Mouse (Mus musculus) stomach, embryonic 14.5 days (tissue): Measurements from ENCODE around the gene Bnip1. TPM values are rescaled to one million over a fixed set of nuclear protein-coding genes. Genes with fewer than 3 reads are reported as not detected.

Experiments
- ATAC-seq: fragments of 200-750 bp; cut with Nextera tagmentation; 2 replicates; pipeline ENCODE4 v1.8.0; 2017; ENCODE audit warnings: low read depth, moderate TSS enrichment; ENCODE audit not compliant: insufficient number of reproducible peaks, insufficient read depth, low FRiP score
- H3K27ac ChIP-seq: fragments of 300-500 bp; sonication (generic); 2 replicates; pipeline ENCODE4 v1.5.1; 2014; ENCODE audit warnings: mild to moderate bottlenecking, low read length, moderate library complexity, mixed read lengths
- H3K27me3 ChIP-seq: fragments of 300-500 bp; sonication (generic); 2 replicates; pipeline ENCODE4 v1.6.1; 2014; ENCODE audit warnings: low read length, control low read depth, mixed read lengths; ENCODE audit not compliant: control insufficient read depth, insufficient read depth
- H3K36me3 ChIP-seq: fragments of 300-500 bp; sonication (generic); 2 replicates; pipeline ENCODE4 v1.6.1; 2014; ENCODE audit warnings: mild to moderate bottlenecking, control low read depth, low read length, moderate library complexity, mixed read lengths; ENCODE audit not compliant: control insufficient read depth, insufficient read depth
- H3K4me1 ChIP-seq: fragments of 300-500 bp; sonication (generic); 2 replicates; pipeline ENCODE4 v1.6.1; 2014; ENCODE audit warnings: low read length, control low read depth, mixed read lengths; ENCODE audit not compliant: control insufficient read depth, insufficient read depth
- H3K4me2 ChIP-seq: fragments of 300-500 bp; sonication (generic); replicated peaks from 2 replicates; pipeline ENCODE4 v1.6.1; 2014; ENCODE audit warnings: low read depth, low read length, control low read depth
- H3K4me3 ChIP-seq: fragments of 300-500 bp; sonication (generic); 2 replicates; pipeline ENCODE4 v1.5.1; 2014; ENCODE audit warnings: low read depth, low read length, control low read depth
- H3K9ac ChIP-seq: fragments of 300-500 bp; sonication (generic); replicated peaks from 2 replicates; pipeline ENCODE4 v1.6.1; 2014; ENCODE audit warnings: low read depth, mild to moderate bottlenecking, control low read depth, low read length, moderate library complexity, mixed read lengths
- H3K9me3 ChIP-seq: fragments of 300-500 bp; sonication (generic); 2 replicates; pipeline ENCODE4 v1.6.1; 2016; ENCODE audit warnings: low read depth, low read length, control low read depth; ENCODE audit not compliant: control insufficient read depth
- whole genome bisulfite sequencing: fragments of 180-500 bp; shearing (Covaris S2); extraction: QIAGEN DNeasy Blood & Tissue Kit; methylation state at CpG from one replicate; pipeline ENCODE4 v1.1.7; 2014; 5-methylcytosine and 5-hydroxymethylcytosine counted together
- polyA plus RNA-seq: library from polyadenylated mRNA; unstranded; fragments of >200 nt; fragmentation: Nextera tagmentation; extraction: Ambion mirVana; gene quantifications from 2 replicates; pipeline ENCODE4 v1.2.1, GENCODE M21; 2014

The Bnip1 gene
- 49.8 and 53.6 TPM in 2 replicates for polyA plus RNA-seq

DNA sequence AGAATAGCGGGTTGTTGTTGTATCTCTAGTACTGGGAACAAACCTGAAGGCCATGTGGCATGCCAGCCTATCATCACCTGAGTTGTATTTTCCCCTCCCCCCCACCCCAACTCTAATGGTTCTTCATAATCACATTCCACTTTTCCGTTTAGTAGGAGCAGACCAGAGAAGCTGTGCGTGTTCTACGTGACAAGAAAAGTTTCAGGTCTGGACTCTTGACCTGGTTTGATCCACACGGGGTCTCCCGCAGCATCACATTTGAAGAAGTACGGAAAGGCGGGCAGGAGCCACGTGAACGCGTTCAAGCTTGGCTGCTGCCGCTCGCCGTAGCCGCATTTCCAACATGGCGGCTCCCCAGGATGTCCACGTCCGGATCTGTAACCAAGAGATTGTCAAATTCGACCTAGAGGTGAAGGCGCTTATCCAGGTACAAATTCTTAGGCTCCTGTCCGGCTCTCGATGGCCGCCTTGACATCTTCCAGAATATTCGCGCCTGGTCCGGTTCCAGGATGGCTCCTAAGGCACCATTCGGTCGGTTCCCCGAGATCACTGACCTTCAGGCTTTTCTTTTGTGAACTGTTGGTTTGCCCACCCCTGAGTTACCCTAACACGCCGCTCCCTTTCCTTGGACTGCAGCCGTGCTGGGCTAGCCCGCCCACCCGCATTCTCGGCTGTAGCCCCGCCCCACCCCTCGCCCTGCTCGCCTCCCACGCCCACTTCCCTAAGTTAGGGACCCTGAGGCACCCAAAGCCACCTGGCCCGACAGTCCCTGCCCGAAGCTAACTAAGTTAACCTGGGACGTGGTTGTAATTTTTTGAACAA, at the start of gene Bnip1:
Gene Bnip1, plus strand, starts transcription at position 317 of the 822 bp plus-strand sequence.
- under 1% methylated on average over 42 of the region's 42 CpGs for WGBS
- Histone ChIP-seq H3K9me3 (no peaks in the 10 kb centered on the region), H3K4me1 (peaks cover 6% of the 10 kb centered on the region; the same call in 1 of the 2 replicates), H3K36me3 (peaks cover 14% of the 10 kb centered on the region), H3K27ac (peak within 1 kb of the TSS; percentile 92), H3K9ac (peak within 1 kb of the TSS; percentile 65), H3K4me2 (peak within 1 kb of the TSS; percentile 78), H3K4me3 (peak within 1 kb of the TSS; percentile 67), H3K27me3 (no peaks in the 10 kb centered on the region)
- peak; percentile 86 for ATAC-seq

DNA sequence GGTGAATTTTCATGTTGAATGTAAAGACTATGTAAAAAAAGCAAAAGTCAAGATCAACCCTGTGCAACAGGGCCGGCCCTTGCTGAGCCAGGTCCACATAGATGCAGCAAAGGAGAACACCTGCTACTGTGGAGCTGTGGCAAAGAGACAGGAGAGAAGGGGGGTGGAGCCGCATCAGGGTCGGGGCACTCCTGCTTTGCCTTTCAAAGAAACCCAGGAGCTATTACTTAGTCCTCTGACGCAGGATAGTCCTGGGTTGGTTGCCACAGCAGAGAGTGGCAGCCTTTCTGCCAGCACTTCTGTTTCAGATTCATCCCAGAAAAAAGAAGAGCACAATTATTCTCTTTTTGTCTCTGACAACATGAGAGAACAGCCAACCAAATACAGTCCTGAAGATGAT, 38.3 kb upstream of the Bnip1 start:
- Histone ChIP-seq H3K27ac (no peak overlapping the region), H3K27me3 (no peaks in the 10 kb centered on the region), H3K36me3 (no peaks in the 10 kb centered on the region), H3K4me2 (no peak overlapping the region), H3K4me1 (no peaks in the 10 kb centered on the region), H3K9me3 (no peaks in the 10 kb centered on the region), H3K9ac (no peak overlapping the region), H3K4me3 (no peak overlapping the region)
- no peak for ATAC-seq
- WGBS: 67% methylated on average over 4 of the region's 4 CpGs

DNA sequence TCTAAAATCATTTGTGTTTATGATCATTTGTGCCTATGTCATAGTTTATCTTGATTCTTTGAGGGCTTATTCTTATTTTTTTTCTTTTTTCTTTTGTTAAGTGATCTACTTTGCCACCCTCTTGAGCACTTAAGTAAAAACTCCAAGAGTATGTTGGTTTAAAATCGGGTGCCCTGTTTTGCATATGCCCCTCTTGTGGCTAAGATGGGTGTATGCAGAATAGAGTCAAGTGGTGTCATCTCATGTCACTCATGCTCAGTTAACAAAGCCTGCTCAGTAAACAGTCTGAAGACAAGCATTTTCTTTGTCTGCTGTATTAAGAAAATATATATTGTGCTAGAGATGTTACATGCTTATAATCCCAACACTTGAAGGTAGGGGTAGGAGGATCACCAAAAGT, 37.6 kb upstream of the Bnip1 start:
- no peaks in the 10 kb centered on the region for H3K36me3 ChIP-seq
- no peak overlapping the region for H3K4me3 ChIP-seq
- WGBS: 71% methylated on average over 1 of the region's 1 CpGs
- H3K4me1 ChIP-seq: no peaks in the 10 kb centered on the region
- H3K9me3 ChIP-seq: no peaks in the 10 kb centered on the region
- no peak for ATAC-seq
- no peak overlapping the region for H3K4me2 ChIP-seq
- no peaks in the 10 kb centered on the region for H3K27me3 ChIP-seq
- H3K27ac ChIP-seq: no peak overlapping the region
- H3K9ac ChIP-seq: no peak overlapping the region

GRCm38 (mm10) chr17:26749975-26750374, 30.9 kb upstream of the Bnip1 start:
- Histone ChIP-seq H3K27me3 (no peaks in the 10 kb centered on the region), H3K27ac (no peak overlapping the region), H3K36me3 (no peaks in the 10 kb centered on the region), H3K4me2 (no peak overlapping the region), H3K9me3 (no peaks in the 10 kb centered on the region), H3K4me1 (no peaks in the 10 kb centered on the region), H3K9ac (no peak overlapping the region), H3K4me3 (no peak overlapping the region)
- 89% methylated on average over 3 of the region's 3 CpGs for WGBS
- ATAC-seq: no peak

DNA sequence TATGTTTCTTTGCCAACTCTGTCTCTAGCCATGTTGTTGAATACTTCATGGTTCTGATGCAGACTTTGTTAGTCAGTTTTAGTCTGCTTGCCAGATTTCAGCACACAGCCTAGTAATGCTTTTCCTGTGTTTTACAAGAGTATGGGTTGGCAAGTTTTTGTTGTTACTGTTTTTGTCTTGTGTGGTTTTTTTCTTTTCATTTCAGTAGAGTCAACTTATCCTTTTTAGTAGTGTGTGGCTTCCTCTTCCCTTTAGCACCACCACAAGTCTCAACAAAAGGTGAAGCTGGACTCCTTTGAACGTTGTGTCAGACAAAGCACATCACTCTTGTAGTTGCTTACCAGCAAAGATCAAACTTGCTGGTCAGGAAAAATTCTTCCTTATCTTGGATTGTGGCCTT, 28.6 kb upstream of the Bnip1 start:
- H3K4me1 ChIP-seq: no peaks in the 10 kb centered on the region
- H3K4me2 ChIP-seq: no peak overlapping the region
- H3K36me3 ChIP-seq: no peaks in the 10 kb centered on the region
- no peaks in the 10 kb centered on the region for H3K27me3 ChIP-seq
- WGBS: 90% methylated on average over 1 of the region's 1 CpGs
- H3K9me3 ChIP-seq: no peaks in the 10 kb centered on the region
- H3K27ac ChIP-seq: no peak overlapping the region
- H3K4me3 ChIP-seq: no peak overlapping the region
- no peak overlapping the region for H3K9ac ChIP-seq
- no peak for ATAC-seq

GRCm38 (mm10) chr17:26753476-26753875, 27.4 kb upstream of the Bnip1 start:
- H3K9ac ChIP-seq: no peak overlapping the region
- H3K4me3 ChIP-seq: no peak overlapping the region
- no peaks in the 10 kb centered on the region for H3K27me3 ChIP-seq
- WGBS: 87% methylated on average over 2 of the region's 2 CpGs
- no peak overlapping the region for H3K27ac ChIP-seq
- H3K36me3 ChIP-seq: no peaks in the 10 kb centered on the region
- no peaks in the 10 kb centered on the region for H3K4me1 ChIP-seq
- H3K9me3 ChIP-seq: no peaks in the 10 kb centered on the region
- no peak for ATAC-seq
- no peak overlapping the region for H3K4me2 ChIP-seq

GRCm38 (mm10) chr17:26767100-26767753, 13.6 kb upstream of the Bnip1 start:
- 82% methylated on average over 5 of the region's 5 CpGs for WGBS
- Histone ChIP-seq H3K4me3 (no peak overlapping the region), H3K27ac (no peak overlapping the region), H3K9ac (no peak overlapping the region), H3K36me3 (peaks cover 6% of the 10 kb centered on the region; the same call in 1 of the 2 replicates), H3K9me3 (no peaks in the 10 kb centered on the region), H3K4me2 (no peak overlapping the region), H3K27me3 (no peaks in the 10 kb centered on the region), H3K4me1 (no peaks in the 10 kb centered on the region)
- ATAC-seq: no peak

DNA sequence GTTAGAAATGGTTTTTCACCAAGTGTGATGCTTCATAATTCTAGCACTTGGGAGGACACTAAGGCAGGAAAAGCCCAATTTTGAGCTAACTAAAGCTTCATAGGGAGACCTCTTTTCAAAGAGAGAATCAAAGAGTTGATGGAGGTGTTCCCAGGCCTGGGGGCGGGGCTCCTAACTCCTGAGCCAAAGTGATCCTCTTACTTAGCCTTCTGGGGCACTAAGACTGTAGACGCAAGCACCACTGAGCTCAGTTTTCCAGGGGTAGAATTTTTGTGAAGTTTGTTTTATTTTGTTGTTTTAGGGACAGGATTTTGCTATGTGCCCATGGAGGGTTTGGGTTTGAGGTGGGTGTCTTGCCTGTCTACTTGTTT, 13.1 kb upstream of the Bnip1 start:
- Histone ChIP-seq H3K9me3 (no peaks in the 10 kb centered on the region), H3K4me2 (no peak overlapping the region), H3K36me3 (peaks cover 6% of the 10 kb centered on the region; the same call in 1 of the 2 replicates), H3K4me1 (no peaks in the 10 kb centered on the region), H3K4me3 (no peak overlapping the region), H3K9ac (no peak overlapping the region), H3K27ac (no peak overlapping the region), H3K27me3 (no peaks in the 10 kb centered on the region)
- ATAC-seq: no peak
- 75% methylated on average over 2 of the region's 2 CpGs for WGBS
